Mouse (Mus musculus) lung, adult 2 months (tissue): ENCODE results near the gene Ltn1. TPM values are rescaled to one million over a fixed set of nuclear protein-coding genes. Genes with fewer than 3 reads are reported as not detected.

Experiments
- DNase-seq: peaks from one replicate; pipeline ENCODE4 v3.0.0; 2022
- H3K4me1 ChIP-seq: fragments of 200-500 bp; 2 replicates; pipeline ENCODE4 v1.6.1; 2011; ENCODE audit warnings: low read length; ENCODE audit not compliant: control insufficient read depth, insufficient read depth
- H3K4me3 ChIP-seq: fragments of 200-500 bp; replicated peaks from 2 replicates; pipeline ENCODE3; 2011; ENCODE audit warnings: low read depth, mild to moderate bottlenecking, control low read depth, low read length; ENCODE audit errors: extremely low read depth
- CTCF ChIP-seq: fragments of 200-500 bp; IDR thresholded peaks from 2 replicates; pipeline ENCODE4 v1.5.1; 2011; ENCODE audit warnings: mild to moderate bottlenecking, low read length, control low read depth; ENCODE audit not compliant: insufficient read depth
- POLR2A ChIP-seq: fragments of 200-500 bp; IDR thresholded peaks from 2 replicates; pipeline ENCODE4 v1.6.1; 2011; ENCODE audit warnings: low read depth, mild to moderate bottlenecking, control low read depth, low read length, borderline replicate concordance; ENCODE audit errors: extremely low read depth
- WGBS: fragments of 180-500 bp; shearing (Covaris S2); methylation state at CpG from one replicate; pipeline ENCODE4 v1.1.7; 2018; 5-methylcytosine and 5-hydroxymethylcytosine counted together
- polyA plus RNA-seq: library from polyadenylated mRNA; depleted of rRNA; stranded (reverse); fragments of >200 nt; gene quantifications from 2 replicates; pipeline ENCODE4 v1.2.3, GENCODE M21; 2012

Ltn1 gene
- polyA plus RNA-seq, 1 experiment: 6.3 TPM

- no peaks in the 10 kb centered on the region for H3K4me1 ChIP-seq
- DNase-seq: no peak
- no peak overlapping the region for H3K4me3 ChIP-seq
- TF ChIP-seq CTCF (no peak), POLR2A (no peak)
- 90% methylated on average over 8 of the region's 8 CpGs for WGBS
Observed at GRCm38 (mm10) chr16:87420662-87421061, 11.8 kb downstream of the Ltn1 start.

GRCm38 (mm10) chr16:87405001-87405400 lies 27.4 kb downstream of the Ltn1 start:
- TF ChIP-seq POLR2A (no peak), CTCF (no peak)
- WGBS: 87% methylated on average over 3 of the region's 3 CpGs
- DNase-seq: no peak
- H3K4me1 ChIP-seq: no peaks in the 10 kb centered on the region
- no peak overlapping the region for H3K4me3 ChIP-seq

GRCm38 (mm10) chr16:87393813-87394548 lies 38.4 kb downstream of the Ltn1 start:
- no peak overlapping the region for H3K4me3 ChIP-seq
- peak; percentile 33 for DNase-seq
- H3K4me1 ChIP-seq: no peaks in the 10 kb centered on the region
- peak; percentile 70 for TF ChIP-seq CTCF
- TF ChIP-seq POLR2A: no peak
- WGBS: 40% methylated on average over 16 of the region's 16 CpGs

GRCm38 (mm10) chr16:87387444-87387977 lies 44.9 kb downstream of the Ltn1 start:
- H3K4me1 ChIP-seq: no peaks in the 10 kb centered on the region
- 92% methylated on average over 3 of the region's 3 CpGs for WGBS
- DNase-seq: no peak
- no peak overlapping the region for H3K4me3 ChIP-seq
- no peak for TF ChIP-seq POLR2A
- no peak for TF ChIP-seq CTCF

GRCm38 (mm10) chr16:87384366-87384765 lies 48.0 kb downstream of the Ltn1 start:
- no peak for DNase-seq
- no peak overlapping the region for H3K4me3 ChIP-seq
- no peaks in the 10 kb centered on the region for H3K4me1 ChIP-seq
- TF ChIP-seq CTCF (no peak), POLR2A (no peak)
- WGBS: 89% methylated on average over 2 of the region's 2 CpGs

- TF ChIP-seq POLR2A (no peak), CTCF (no peak)
- Histone ChIP-seq H3K4me3 (no peak overlapping the region), H3K4me1 (no peaks in the 10 kb centered on the region)
- WGBS: 82% methylated on average over 2 of the region's 2 CpGs
- no peak for DNase-seq
Observed at GRCm38 (mm10) chr16:87382996-87383395, 49.4 kb downstream of the Ltn1 start.

- Histone ChIP-seq H3K4me3 (no peak overlapping the region), H3K4me1 (no peaks in the 10 kb centered on the region)
- TF ChIP-seq POLR2A: no peak
- TF ChIP-seq CTCF: no peak
- WGBS: 92% methylated on average over 6 of the region's 6 CpGs
- no peak for DNase-seq
Observed at GRCm38 (mm10) chr16:87366445-87366844, 66.0 kb downstream of the Ltn1 start.

- H3K4me3 ChIP-seq: no peak overlapping the region
Observed at GRCm38 (mm10) chr16:87366035-87366434, 66.4 kb downstream of the Ltn1 start.

GRCm38 (mm10) chr16:87364231-87364630 lies 68.2 kb downstream of the Ltn1 start:
- WGBS: 57% methylated on average over 4 of the region's 4 CpGs
- no peak for DNase-seq

More at GRCm38 (mm10) chr16:87366035-87366434, 66.4 kb downstream of the Ltn1 start:
- TF ChIP-seq POLR2A: no peak
- TF ChIP-seq CTCF: no peak
- H3K4me1 ChIP-seq: no peaks in the 10 kb centered on the region
- 77% methylated on average over 10 of the region's 10 CpGs for WGBS
- no peak for DNase-seq

GRCm38 (mm10) chr16:87360096-87360495 lies 72.3 kb downstream of the Ltn1 start:
- TF ChIP-seq POLR2A: no peak
- TF ChIP-seq CTCF: no peak
- Histone ChIP-seq H3K4me3 (no peak overlapping the region), H3K4me1 (no peaks in the 10 kb centered on the region)
- no peak for DNase-seq
- 87% methylated on average over 6 of the region's 6 CpGs for WGBS

More at GRCm38 (mm10) chr16:87364231-87364630, 68.2 kb downstream of the Ltn1 start:
- TF ChIP-seq CTCF (no peak), POLR2A (no peak)
- H3K4me3 ChIP-seq: no peak overlapping the region
- H3K4me1 ChIP-seq: no peaks in the 10 kb centered on the region
